Mouse (Mus musculus): ENCODE data around the gene Prnp.

GRCm38 (mm10) chr2:131910847-131911246, 1.1 kb downstream of the Prnp start:
- TF ChIP-seq POLR2A (IDR thresholded peaks at IDR 0.05; ENCODE audit: control insufficient read depth in 1 of 2, insufficient read depth in 1 of 2, low read depth in 1 of 2, low read length in 2 of 2, poor library complexity in 1 of 2) (no peak), NELFE (IDR thresholded peaks at IDR 0.05; ENCODE audit: low read depth, low read length) (no peak), POLR2AphosphoS2 (IDR thresholded peaks at IDR 0.05; ENCODE audit: low read length) (no peak), CTCF (IDR thresholded peaks at IDR 0.05 in 2 of 3, conservative IDR thresholded peaks at IDR 0.05 in 1 of 3; ENCODE audit: control insufficient read depth in 1 of 3, insufficient read depth in 1 of 3, low read depth in 2 of 3, low read length in 3 of 3, poor library complexity in 1 of 3, severe bottlenecking in 1 of 3) (no peak), MXI1 (IDR thresholded peaks at IDR 0.05; ENCODE audit: low read depth, low read length) (no peak), ZNF384 (IDR thresholded peaks at IDR 0.05; ENCODE audit: low read depth, low read length) (no peak), EP300 (IDR thresholded peaks at IDR 0.05; ENCODE audit: low read depth in 1 of 2, low read length in 2 of 2) (no peak), ZC3H11A (IDR thresholded peaks at IDR 0.05; ENCODE audit: low read depth, low read length) (no peak), CHD1 (IDR thresholded peaks at IDR 0.05; ENCODE audit: low read depth, low read length) (no peak), UBTF (IDR thresholded peaks at IDR 0.05; ENCODE audit: borderline replicate concordance, insufficient read depth, low read depth, low read length) (no peak), ETS1 (IDR thresholded peaks at IDR 0.05; ENCODE audit: low read depth, low read length) (no peak)
